Mouse (Mus musculus): ENCODE data around the gene Grm4. TPM values are rescaled to one million over a fixed set of nuclear protein-coding genes. Genes with fewer than 3 reads are reported as not detected.

Gene Grm4
- 0.21 TPM in 1 of 2 replicates, not detected in the other for polyA plus RNA-seq (2012; rRNA removed; ENCODE audit: low replicate concordance)

GRCm38 (mm10) chr17:27521303-27521702 is at the start of gene Grm4:
Grm4 (minus strand) TSS chr17:27521403.

GRCm38 (mm10) chr17:27565163-27565941 is 44.1 kb upstream of the Grm4 start, which contains the start of gene AI413582:
AI413582 (minus strand) TSS chr17:27565756.

GRCm38 (mm10) chr17:27556315-27557011 is 35.3 kb upstream of the Grm4 start, which contains the start of gene Hmga1:
Hmga1 (plus strand) TSS chr17:27556497.

Other genes starting within 250 kb of the Grm4 start
- 16.0 and 39.6 TPM in 2 replicates for gene Hmga1, start 35.1 kb upstream of the Grm4 start, polyA plus RNA-seq (2012; rRNA removed; ENCODE audit: low replicate concordance)
- gene AI413582, start 44.4 kb upstream of the Grm4 start, polyA plus RNA-seq (2012; rRNA removed; ENCODE audit: low replicate concordance), result 42.0 and 42.4 TPM in 2 replicates
- 54.6 and 72.2 TPM in 2 replicates for gene Nudt3, start 102.1 kb upstream of the Grm4 start, polyA plus RNA-seq (2012; rRNA removed; ENCODE audit: low replicate concordance)
- gene RPS10-NUDT3, start 113.8 kb upstream of the Grm4 start, polyA plus RNA-seq (2012; rRNA removed; ENCODE audit: low replicate concordance), result not detected in 2 replicates
- gene Rps10, start 115.3 kb upstream of the Grm4 start, polyA plus RNA-seq (2012; rRNA removed; ENCODE audit: low replicate concordance), result 736 and 1,526 TPM in 2 replicates
- gene Pacsin1, start 134.1 kb upstream of the Grm4 start, polyA plus RNA-seq (2012; rRNA removed; ENCODE audit: low replicate concordance), result 0.19 and 0.24 TPM in 2 replicates
- 1.4 TPM in 1 of 2 replicates, not detected in the other for gene Spdef, start 207.6 kb upstream of the Grm4 start, polyA plus RNA-seq (2012; rRNA removed; ENCODE audit: low replicate concordance)